Mouse (Mus musculus) heart, postnatal 14 days (tissue): ENCODE results near the gene Grik2. TPM values are rescaled to one million over a fixed set of nuclear protein-coding genes. Genes with fewer than 3 reads are reported as not detected.
"Not testable (repeated sequence)": the region's sequence is repeated elsewhere in the genome, so short reads cannot be mapped to it uniquely, and the experiment has no call there.

Experiments used
- DNase-seq, 2 experiments: peaks; one replicate each; pipeline ENCODE4 v3.0.0; 2021 to 2022
- intact Hi-C: fragments of 180-260 bp; cut with DNase I; formaldehyde crosslinking; loops from one replicate; pipeline ENCODE4 v1.15.1; 2025
- total RNA-seq, 2 experiments: library from RNA; stranded (reverse); gene quantifications; 2 replicates each; pipeline ENCODE4 v1.2.3; 2021

Grik2 gene
- total RNA-seq, 2 experiments from 2014 or later = 0.27 to 0.38 TPM

- no peak for DNase-seq
- intact Hi-C loops = no loop called here
Measured at GRCm38 (mm10) chr10:49704446-49704845, 84.1 kb downstream of the Grik2 start.

GRCm38 (mm10) chr10:49652320-49652719 is 136.2 kb downstream of the Grik2 start:
- no peak for DNase-seq
- intact Hi-C loops = no loop called here

- intact Hi-C loops = no loop called here
- no peak for DNase-seq
Measured at GRCm38 (mm10) chr10:49647116-49647515, 141.4 kb downstream of the Grik2 start.

- intact Hi-C loops = no loop called here
- no peak for DNase-seq
Measured at GRCm38 (mm10) chr10:49639901-49640300, 148.7 kb downstream of the Grik2 start.

GRCm38 (mm10) chr10:49623951-49624350 is 164.6 kb downstream of the Grik2 start:
- no peak for DNase-seq
- intact Hi-C loops = no loop called here

- intact Hi-C loops = no loop called here
- DNase-seq = no peak
Measured at GRCm38 (mm10) chr10:49597652-49598051, 190.9 kb downstream of the Grik2 start.

- intact Hi-C loops = no loop called here
- no peak for DNase-seq
Measured at GRCm38 (mm10) chr10:49573514-49573913, 215.1 kb downstream of the Grik2 start.

GRCm38 (mm10) chr10:49559872-49560407 is 228.6 kb downstream of the Grik2 start:
- no peak for DNase-seq
- intact Hi-C loops = no loop called here

GRCm38 (mm10) chr10:49542249-49542648 is 246.3 kb downstream of the Grik2 start:
- intact Hi-C loops = no loop called here
- no peak for DNase-seq

GRCm38 (mm10) chr10:49519752-49520151 is 268.8 kb downstream of the Grik2 start:
- no peak for DNase-seq
- intact Hi-C loops = no loop called here

GRCm38 (mm10) chr10:49500628-49501027 is 287.9 kb downstream of the Grik2 start:
- intact Hi-C loops = no loop called here
- no peak for DNase-seq

GRCm38 (mm10) chr10:49497302-49497701 is 291.3 kb downstream of the Grik2 start:
- intact Hi-C loops = no loop called here
- no peak for DNase-seq

GRCm38 (mm10) chr10:49481439-49481838 is 307.1 kb downstream of the Grik2 start:
- no peak for DNase-seq
- intact Hi-C loops = no loop called here

- DNase-seq = no peak
- intact Hi-C loops = no loop called here
Measured at GRCm38 (mm10) chr10:49480085-49480749, 308.3 kb downstream of the Grik2 start.

GRCm38 (mm10) chr10:49473613-49474012 is 315.0 kb downstream of the Grik2 start:
- intact Hi-C loops = no loop called here
- DNase-seq = no peak

GRCm38 (mm10) chr10:49456791-49457190 is 331.8 kb downstream of the Grik2 start:
- intact Hi-C loops = no loop called here
- DNase-seq = no peak

- no peak for DNase-seq
- intact Hi-C loops = no loop called here
Measured at GRCm38 (mm10) chr10:49453535-49453934, 335.0 kb downstream of the Grik2 start.

- DNase-seq = no peak
- intact Hi-C loops = no loop called here
Measured at GRCm38 (mm10) chr10:49441369-49441768, 347.2 kb downstream of the Grik2 start.

- intact Hi-C loops = no loop called here
- DNase-seq = no peak
Measured at GRCm38 (mm10) chr10:49437057-49437456, 351.5 kb downstream of the Grik2 start.

- intact Hi-C loops = no loop called here
- DNase-seq = no peak
Measured at GRCm38 (mm10) chr10:49436301-49436700, 352.3 kb downstream of the Grik2 start.

- no peak for DNase-seq
- intact Hi-C loops = no loop called here
Measured at GRCm38 (mm10) chr10:49432825-49433224, 355.7 kb downstream of the Grik2 start.

GRCm38 (mm10) chr10:49417206-49417605 is 371.4 kb downstream of the Grik2 start:
- DNase-seq, intact Hi-C loops: not testable (repeated sequence)

- intact Hi-C loops = no loop called here
Measured at GRCm38 (mm10) chr10:49382996-49383395, 405.6 kb downstream of the Grik2 start.

More at GRCm38 (mm10) chr10:49382996-49383395, 405.6 kb downstream of the Grik2 start:
- DNase-seq = no peak
